Mouse (Mus musculus): ENCODE measurements around the gene Tenm4. TPM values are rescaled to one million over a fixed set of nuclear protein-coding genes. Genes with fewer than 3 reads are reported as not detected.

Tenm4 gene
- total RNA-seq, 4 experiments from 2014 or later: 18.1 to 36.5 (median 27.2) TPM

DNA sequence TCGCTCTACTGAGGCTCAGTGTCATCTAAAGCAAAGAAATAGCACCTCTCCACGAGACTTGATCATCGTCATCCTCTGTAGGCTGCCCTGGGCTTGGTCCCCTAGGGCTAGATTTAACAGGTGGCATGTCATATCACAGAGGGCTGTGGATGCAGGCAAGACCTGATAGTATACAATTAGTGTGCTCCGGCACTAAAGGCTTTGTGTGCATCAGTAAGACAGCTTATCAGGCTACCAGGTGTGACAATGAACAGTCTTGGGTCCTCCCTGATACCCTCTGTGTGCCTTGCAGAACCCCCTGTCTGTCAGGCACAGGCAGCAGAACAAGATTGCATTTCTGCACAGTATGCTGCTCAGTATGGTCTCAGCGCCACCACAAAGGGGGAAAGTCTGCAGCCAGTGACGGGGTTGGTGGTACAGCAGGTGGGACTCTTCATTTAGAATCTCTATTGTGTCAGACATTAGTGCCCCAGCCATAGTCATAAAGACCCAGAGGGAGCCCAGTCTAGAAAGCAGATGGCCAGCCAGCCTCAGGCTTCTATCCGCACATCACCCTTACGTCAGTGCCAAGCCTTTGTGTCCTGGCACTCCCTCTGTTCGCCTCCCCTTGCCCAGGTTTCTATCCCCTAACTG, 309.4 kb downstream of the Tenm4 start:
- no peak for DNase-seq

DNA sequence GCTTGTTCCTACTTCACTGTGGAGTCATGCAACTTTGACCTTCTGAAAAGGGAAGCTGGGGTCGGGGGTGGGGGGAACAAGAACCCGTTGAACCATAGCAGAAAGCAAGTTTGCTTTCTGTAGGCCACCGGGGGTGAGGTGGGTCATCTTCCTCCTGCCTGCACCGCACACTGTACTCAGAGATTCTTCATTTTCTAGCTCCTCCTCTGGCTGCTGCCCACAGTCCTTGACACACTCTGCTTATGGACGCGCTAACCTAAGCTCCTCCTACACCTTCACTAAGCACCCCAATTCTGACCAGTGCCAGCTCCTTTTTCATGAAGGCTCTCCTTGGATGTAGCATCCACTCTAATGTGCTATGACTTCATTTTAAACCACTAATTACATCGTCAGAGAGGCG, 311.9 kb downstream of the Tenm4 start:
- no peak for DNase-seq

DNA sequence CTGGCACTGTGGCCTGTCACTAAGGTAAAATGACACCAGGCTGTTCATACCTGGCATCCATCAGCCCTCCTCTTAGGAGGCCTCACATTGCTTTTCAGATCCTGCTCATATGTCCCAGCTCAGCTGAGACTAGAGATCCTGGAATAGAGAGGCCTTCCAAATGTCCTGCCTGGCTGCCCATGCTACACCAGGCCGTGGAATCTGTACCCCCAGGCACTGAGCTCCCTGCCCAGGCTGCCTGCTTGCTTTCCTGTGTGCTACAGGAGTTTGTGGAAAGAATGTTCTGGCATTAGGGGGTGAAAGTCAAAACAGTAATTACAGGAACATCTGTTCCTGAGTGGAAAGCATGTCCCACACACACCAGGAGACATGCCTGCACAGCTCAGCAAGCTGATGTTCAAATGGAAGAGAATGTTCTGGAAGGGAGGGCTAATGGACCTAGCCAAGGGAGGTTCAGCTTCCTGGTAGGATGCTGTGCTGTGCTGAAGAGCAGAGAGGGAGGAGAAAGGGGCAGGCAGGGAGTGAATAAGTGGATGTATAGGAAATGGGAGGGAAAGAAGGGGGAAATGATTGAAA, 313.0 kb downstream of the Tenm4 start:
- no peak for DNase-seq

DNA sequence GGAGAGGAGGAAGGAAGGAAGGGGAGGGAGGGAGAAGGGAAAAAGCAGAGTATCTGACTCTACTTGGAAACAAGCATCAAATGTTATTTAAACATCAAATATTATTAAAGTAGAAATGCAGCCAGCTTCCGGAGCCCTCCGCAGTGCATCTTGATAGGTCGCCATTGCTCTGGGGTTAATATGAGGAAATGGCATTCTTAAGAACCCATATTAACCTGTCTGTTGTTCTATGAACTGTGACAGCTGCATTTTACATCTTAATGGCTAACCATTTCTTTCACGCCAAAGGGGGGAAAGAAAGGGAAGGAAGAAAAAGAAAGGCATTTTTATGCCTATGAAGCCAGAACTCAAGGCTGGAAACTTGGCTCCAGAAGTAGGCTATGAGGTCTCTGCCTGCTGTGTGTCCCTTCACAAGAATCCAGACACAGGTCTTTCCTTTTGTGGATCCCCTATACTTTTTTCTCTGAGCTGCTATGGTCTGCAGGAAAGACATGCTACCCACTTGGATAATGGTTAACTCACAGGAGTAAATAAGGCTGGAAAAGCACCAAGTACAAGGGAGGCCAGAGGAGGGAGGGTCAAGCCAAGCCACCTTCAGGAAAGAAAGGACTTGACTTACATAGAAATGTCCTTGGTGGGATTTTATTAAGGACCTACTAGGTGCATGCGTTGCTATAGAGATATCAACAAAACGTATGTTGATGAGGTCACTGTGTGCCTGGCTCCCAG, 318.5 kb downstream of the Tenm4 start:
- no peak for DNase-seq

DNA sequence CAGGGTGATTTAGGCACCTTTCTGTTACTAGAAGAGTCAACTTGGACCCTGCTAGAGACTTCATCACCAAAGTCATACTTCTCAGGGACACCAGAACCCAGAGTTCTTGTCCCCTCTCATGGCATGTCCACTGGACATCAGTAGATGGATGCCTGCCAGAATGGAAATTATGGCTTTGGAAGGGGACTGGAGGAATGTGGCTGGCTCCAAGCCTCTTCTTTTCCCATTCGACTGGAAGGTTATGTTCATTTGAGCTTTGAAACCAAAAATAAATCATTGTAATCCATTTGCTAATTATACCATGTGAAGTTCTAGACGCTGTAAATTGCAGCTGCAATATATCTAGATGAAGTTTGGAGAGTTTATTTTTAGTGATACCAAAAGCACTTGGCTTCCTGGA, 320.9 kb downstream of the Tenm4 start:
- no peak for DNase-seq

DNA sequence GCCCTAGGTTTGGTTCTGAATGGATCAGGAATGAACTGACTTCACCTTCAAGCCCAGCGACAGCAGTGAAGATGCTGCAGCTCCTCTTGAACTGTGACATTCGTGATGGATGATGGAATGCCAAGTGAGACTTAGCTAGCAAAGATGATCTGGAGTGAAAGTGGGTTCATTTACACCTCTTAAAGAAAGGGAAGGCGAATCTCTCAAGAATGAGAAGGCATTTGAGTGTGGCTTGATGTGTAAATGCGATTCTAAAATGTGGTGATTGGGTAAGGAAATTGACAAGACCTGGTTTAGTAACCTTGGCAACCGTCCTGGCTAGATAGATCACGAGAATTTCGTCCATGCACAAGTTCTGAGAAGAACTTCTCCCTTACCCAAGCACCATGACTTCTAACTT, 321.6 kb downstream of the Tenm4 start:
- DNase-seq: no peak

DNA sequence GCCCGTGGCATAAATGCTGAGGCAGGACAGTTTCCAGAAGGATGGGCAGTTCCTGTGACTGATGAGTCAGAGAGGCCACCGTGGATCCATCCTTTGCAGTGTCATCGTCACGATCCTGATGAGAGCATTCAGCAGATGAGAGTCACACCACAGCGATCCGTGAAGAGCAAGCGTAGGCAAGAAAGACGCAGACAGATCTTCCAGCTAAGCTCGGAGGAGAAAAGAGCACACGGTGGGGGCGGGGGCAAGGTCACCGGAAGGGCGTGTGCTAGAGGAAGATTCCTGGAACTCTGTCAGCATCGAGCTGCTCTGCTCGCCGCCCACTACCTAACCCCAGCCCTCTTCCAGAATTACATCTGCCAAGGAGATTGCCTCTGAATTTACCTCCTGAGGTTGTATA, 323.0 kb downstream of the Tenm4 start:
- no peak for DNase-seq

DNA sequence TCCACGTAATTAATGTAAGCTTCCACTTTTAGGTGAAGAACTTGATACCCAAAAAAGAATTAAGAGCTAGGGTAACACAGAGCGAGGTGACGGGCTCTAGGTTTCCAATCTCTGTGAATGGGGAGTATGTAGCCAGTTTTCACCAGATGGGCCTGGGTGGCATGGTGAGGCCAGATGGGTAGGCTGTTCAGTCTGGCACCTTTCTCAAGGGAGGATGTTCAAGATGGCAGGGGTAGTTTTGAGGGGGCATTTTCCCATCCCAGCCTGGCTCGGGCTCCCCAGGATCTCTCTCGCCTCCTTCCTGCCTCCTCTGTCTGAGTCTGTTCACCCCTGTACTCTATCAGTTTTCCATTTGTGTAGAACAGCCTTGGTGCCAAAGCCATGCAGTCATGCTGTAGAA, 329.1 kb downstream of the Tenm4 start:
- no peak for DNase-seq

DNA sequence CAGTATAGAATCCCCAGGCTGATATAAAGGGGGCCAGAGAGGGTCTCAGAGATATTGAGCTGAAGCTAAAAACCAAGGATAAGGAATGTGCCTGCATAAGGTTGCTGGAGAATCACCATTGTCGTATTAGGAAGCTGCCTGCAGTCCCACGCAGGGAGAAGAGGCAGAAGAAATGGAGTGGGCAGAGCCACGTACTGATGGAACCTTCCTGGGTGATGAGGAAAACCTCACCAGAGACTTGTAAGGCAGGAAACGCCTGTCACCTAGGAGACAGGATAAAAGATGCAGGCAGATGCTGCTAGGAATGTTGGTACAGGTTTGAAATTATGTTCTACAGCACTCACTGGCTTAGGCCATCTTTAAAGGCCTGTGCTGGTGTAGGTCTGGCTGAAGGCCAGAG, 329.8 kb downstream of the Tenm4 start:
- no peak for DNase-seq

DNA sequence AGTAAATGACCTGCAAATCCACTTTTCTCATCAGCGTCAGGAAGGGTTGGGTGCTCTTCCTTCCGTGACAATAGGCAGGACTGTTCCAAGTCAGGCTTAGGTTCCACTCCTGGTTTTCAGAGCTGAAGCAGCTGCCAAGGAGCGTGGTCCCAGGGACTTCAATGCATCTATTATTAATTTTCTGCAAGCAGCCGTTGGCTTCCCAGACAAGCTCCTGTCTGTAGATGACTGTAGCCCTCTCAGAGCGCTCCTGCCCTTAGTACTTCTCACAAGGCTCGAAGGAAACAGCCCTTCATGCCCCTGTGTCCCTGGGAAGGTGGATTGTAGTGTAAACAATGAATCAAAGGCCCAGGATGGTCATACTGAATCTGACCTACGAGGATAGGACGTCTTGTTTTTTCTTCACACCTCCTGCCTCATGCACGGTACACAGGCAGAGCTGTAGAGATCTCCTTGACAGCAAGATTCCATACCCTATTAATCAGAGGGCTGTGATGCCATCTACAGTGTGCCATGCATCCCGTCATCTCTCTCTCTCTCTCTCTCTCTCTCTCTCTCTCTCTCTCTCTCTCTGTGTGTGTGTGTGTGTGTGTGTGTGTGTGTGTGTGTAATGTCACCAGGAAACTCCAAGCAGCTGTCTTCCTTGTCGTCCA, 331.4 kb downstream of the Tenm4 start:
- no peak for DNase-seq

DNA sequence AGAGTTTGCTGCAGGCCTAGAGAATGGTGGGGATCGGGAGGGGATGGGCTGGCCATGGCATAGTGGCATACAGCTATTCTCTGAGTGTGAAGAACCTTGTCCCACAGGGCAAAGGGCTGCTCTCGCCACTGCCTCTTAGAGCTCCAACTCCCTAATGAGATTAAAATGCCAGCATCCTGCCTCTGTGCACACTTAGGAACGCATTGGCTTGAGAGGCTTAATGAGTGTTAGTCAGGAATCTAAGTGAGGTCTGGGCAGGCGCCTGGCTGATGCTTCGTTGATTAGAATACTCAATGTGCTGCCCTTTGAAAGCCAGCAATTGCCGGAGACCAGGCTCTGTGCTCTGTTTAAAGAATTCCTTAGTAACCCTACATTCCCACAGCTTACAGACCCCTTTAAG, 334.5 kb downstream of the Tenm4 start:
- no peak for DNase-seq

DNA sequence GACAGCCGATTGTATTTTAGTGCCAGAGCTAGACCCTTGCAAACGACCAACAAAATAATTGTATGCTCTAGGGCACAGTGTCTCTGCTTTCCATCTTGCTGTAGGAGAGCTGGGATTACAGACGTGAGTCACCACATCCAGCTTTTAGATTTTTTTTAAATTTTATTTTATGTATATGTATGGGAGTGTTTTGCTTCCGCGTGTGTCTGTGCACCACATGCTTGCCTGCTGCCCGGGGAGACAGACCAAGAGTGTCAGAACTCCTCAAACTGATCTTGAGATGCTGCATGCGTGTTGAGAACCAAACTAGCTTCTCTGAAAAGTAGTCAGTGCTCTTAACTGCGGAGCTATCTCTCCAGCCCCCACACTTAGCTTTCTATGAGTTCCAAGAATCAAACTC, 336.0 kb downstream of the Tenm4 start:
- no peak for DNase-seq

DNA sequence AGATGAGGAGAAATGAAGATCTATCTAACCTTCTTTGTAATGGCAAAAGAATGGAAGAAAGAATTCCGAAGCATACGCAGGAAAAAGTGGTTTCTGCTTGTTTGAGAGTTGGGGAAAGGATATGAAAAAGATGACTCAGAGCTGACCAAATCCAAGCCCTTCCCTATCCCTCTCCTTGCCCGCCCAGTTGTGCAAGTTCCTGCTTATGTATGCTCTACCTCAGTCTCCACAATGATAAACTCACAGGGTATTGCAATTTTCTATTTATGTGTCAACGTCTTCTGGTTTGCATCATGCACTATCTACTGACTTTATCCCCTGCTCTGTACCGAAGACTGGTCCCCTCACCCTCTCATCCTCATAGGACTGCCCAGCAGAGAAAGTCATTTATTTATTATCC, 339.4 kb downstream of the Tenm4 start:
- no peak for DNase-seq

DNA sequence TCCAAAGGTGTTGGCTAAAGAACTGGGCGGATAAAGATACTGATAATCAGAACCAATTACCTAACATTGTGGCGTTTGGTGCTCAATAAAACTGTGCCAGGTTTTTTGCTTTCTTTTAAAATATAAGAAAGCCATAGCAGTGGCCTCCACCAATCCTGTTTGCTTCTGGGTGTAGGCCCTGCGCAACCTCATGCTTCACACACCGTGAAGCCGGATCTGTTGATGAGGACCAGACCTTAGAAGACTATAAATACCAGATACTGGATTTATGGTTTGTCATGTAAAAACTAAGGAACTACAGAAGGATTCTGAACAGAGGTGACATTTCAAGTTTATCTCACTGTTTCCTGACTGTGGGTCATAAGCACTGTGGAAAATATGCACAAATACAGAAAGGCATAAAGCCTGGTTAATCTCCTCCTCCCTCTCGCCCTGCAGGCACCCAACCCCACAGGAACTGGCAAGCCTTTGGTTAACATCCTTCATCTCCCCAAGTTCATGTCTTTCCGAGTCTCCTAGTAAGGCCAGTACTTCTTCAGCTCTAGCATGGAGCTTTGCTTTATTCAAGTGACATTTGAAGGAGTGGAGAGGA, 340.1 kb downstream of the Tenm4 start:
- no peak for DNase-seq

DNA sequence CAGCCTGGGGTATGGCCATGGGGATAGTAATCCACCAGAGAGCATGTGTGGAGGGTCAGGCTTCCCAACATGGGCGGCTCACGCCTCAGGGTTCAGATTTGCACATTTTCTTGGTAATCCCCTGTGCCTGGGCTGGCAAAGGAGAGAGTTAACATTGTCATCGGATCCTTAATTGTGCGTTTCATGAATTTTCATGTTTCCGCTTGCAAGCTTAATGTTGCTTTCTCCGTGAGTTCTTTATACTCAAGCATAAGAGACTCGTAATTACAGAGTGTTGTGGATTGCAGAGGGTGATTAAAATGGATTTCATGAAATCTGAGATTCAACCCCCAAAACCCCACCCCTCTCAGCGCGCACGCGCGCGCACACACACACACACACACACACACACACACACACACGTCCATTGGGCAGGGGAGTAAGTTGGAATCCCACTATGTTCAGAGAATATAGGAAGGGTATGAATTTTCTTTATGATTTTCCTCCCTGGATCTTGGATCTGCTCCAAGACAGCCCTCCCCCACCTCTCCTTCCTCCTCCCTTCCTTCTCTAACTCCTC, 341.0 kb downstream of the Tenm4 start:
- no peak for DNase-seq

DNA sequence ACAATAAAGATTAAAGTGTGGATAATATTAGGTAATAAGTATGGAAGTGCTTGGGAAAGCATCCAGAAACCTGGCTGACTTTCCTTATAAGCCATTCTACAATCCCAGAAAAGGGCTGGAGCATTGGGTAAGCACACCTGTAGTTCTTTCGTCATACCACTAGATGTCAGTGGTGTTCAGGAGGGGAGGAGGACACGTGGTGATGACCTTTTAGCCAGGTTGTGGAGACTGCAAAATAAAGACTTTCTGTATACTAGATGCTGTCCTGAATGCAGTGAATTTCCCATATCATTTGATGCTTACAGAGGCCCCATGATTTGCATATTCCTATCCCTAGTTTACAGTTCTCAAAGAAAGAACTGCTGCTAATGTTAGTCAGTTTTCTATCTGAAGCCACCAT, 348.2 kb downstream of the Tenm4 start:
- DNase-seq: no peak

DNA sequence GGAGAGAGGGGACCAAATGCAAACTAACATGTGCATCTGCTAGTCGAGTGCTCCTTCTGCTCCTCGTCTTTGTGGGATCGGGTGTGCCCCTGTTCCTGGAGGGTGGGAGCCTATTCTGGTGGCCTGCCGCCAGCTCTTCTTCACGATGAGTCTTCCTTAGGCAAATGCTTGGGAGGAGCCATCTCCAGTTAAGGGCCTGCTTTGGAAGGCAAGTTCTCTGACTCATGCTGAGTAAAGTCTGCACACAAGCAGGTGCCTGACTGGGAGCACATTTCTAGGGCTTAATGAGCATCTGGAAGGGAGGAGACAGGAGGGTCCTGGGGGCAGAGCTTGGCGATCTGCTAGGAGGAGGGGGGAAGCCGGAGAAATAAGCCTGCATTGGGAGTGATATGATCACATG, 350.9 kb downstream of the Tenm4 start:
- no peak for DNase-seq

DNA sequence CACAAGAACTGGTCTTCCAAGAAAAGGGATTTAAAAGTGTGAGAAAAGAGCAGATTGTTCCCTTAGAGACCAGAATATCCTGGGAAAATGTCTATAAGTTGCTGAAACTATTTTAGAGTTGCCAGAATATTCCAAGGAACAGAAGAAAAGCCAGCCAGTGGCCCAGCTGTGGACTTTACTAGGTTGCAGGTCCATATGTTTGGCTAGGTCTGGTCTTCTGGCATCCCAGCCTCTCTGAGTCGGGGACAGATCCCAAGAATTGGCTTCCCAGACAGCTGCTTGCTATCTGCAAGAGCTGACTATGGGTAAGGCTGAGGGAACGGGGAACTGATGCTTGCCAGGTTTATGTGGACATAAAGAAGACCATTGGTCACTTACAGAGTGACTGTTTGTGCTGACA, 352.6 kb downstream of the Tenm4 start:
- no peak for DNase-seq

DNA sequence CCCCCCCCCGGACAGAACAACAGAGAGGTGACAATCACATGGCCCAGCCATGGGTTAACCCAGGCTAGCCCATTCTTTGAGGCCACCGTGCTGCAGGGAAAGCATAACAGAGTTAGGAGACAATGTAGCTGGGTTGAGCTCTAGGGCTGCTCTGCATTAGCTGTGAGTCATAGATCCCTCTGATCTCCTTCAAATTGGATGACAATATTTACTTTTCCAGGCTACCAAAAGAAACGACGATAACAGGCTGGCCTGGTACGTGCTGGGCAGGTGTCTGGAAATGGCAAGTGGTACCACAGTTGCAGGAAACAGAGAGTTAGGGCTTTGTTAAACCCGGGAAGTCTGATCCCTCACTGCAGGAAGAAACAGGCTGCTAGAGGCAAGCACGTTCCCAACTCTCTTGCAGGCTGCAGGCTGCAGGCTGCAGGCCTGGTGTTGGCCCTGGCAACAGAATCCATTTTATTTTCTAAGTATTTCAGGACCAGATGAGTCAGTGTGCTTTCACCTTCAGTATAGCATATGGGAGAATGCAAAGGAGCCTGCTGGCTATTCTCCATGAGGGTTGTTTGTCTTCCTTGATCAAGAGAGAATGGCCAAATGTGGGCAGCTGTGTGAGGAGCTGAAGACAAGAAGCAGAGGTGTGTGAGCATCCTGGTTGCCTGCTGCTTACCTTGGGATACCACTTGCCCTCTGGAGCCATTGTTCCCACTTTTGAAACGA, 353.6 kb downstream of the Tenm4 start:
- DNase-seq: no peak

DNA sequence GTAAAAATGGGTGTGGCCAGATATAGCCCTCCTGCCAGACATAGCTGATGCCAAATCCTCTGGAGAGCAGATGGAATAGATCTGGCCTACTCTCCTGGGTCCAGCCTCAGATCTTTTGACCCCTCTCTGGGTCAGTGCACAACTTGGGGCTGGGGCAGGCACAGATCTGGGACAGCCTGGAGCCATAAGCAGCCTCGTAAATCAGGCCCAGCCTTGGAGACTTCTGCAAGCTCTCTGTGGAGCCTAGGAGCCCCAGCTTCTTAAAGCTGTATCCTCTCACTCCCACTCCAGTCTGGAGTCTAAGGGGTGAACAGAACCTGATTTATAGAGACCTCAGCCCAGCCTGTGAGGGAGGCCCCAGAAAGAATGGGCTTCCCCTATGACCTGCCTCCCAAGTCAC, 354.3 kb downstream of the Tenm4 start:
- DNase-seq: no peak

DNA sequence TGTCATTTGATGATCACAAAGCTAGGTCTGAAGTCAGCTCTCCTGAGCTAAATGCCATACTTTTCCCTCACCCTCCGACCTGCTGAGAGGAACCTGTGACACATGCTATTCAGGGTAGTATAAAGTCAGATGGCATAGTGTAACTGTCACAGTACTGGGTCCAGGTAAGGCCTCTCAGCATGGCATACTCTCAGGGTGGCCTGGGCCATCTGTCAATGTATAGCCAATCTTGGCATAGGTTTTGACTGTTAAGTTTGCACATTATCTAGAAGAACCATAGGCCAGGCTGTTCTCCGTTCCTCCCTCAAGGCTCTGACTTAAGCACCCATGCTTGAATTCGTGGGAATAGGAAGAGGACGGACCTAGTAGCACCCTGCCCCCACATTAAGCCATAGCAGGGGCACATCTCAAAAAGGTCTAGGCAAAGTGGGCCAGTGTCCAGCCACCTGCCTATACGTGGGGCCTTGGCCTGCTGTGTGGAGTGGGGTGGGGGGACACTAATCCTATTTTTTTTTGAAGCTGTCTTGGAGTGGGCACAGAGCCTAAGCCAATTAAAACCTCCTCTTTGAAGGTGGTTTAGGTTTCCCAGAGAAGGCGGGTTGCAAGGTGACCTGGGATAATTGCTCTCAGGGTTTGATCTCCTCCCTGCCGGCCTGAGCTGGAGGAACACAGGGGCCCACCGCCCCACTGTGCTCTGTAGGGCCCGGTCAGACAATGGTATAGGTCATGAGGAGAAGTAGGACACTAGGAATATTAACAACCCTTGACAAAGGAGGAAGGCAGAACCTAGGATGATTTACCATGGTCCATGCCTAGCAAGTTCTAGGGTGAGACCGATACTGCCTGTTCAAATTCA, 359.8 kb downstream of the Tenm4 start:
- DNase-seq: no peak
